Mouse (Mus musculus): ENCODE results near the gene Mettl1. TPM values are rescaled to one million over a fixed set of nuclear protein-coding genes. Genes with fewer than 3 reads are reported as not detected.
A peak's percentile ranks its signal among the peaks of the same experiment; 100 is the strongest.

Gene Mettl1
- polyA plus RNA-seq, 1 experiment from 2014 or later = 28.3 TPM

GRCm38 (mm10) chr10:127076082-127076481 is 34.9 kb downstream of the Mettl1 start:
- Histone ChIP-seq H3K4me1 (ENCODE audit: control insufficient read depth, insufficient read depth, low read length) (peaks cover 13% of the 10 kb centered on the region), H3K9ac (ENCODE audit: low read length) (no peak overlapping the region), H3K4me3 (ENCODE audit: low read length) (no peak overlapping the region), H3K9me3 (replicated peaks; ENCODE audit: control insufficient read depth, low read length) (no peaks in the 10 kb centered on the region), H3K36me3 (ENCODE audit: control insufficient read depth, insufficient read depth) (no peaks in the 10 kb centered on the region), H3K27ac (ENCODE audit: low read length) (no peak overlapping the region), H3K4me2 (ENCODE audit: low read depth, low read length) (peak overlapping the region; percentile 3; the same call in 1 of the 2 replicates), H3K27me3 (ENCODE audit: control insufficient read depth, insufficient read depth, low read length) (peaks cover 56% of the 10 kb centered on the region)
- ATAC-seq (replicated peaks; ENCODE audit: extremely low read depth, insufficient read depth, low FRiP score) = no peak
- 23% methylated on average over 4 of the region's 4 CpGs for WGBS

- Histone ChIP-seq H3K4me3 (ENCODE audit: low read length) (no peak overlapping the region), H3K9ac (ENCODE audit: low read length) (no peak overlapping the region), H3K4me2 (ENCODE audit: low read depth, low read length) (no peak overlapping the region), H3K36me3 (ENCODE audit: control insufficient read depth, insufficient read depth) (no peaks in the 10 kb centered on the region), H3K27ac (ENCODE audit: low read length) (no peak overlapping the region), H3K27me3 (ENCODE audit: control insufficient read depth, insufficient read depth, low read length) (peaks cover 62% of the 10 kb centered on the region), H3K9me3 (replicated peaks; ENCODE audit: control insufficient read depth, low read length) (no peaks in the 10 kb centered on the region), H3K4me1 (ENCODE audit: control insufficient read depth, insufficient read depth, low read length) (peaks cover 12% of the 10 kb centered on the region)
- WGBS = 5% methylated on average over 10 of the region's 10 CpGs
- ATAC-seq (replicated peaks; ENCODE audit: extremely low read depth, insufficient read depth, low FRiP score) = no peak
These were observed 36.3 kb downstream of the Mettl1 start for GRCm38 (mm10) chr10:127077515-127077914.

- no peak overlapping the region for H3K9ac ChIP-seq (ENCODE audit: low read length)
- 6% methylated on average over 12 of the region's 12 CpGs for WGBS
- H3K4me2 ChIP-seq (ENCODE audit: low read depth, low read length) = peak overlapping the region; percentile 66; the same call in 1 of the 2 replicates
- no peak for ATAC-seq (replicated peaks; ENCODE audit: extremely low read depth, insufficient read depth, low FRiP score)
- H3K9me3 ChIP-seq (replicated peaks; ENCODE audit: control insufficient read depth, low read length) = no peaks in the 10 kb centered on the region
- H3K4me3 ChIP-seq (ENCODE audit: low read length) = no peak overlapping the region; the same call in 1 of the 2 replicates
- peaks cover 12% of the 10 kb centered on the region for H3K4me1 ChIP-seq (ENCODE audit: control insufficient read depth, insufficient read depth, low read length)
- peaks cover 67% of the 10 kb centered on the region for H3K27me3 ChIP-seq (ENCODE audit: control insufficient read depth, insufficient read depth, low read length)
- H3K36me3 ChIP-seq (ENCODE audit: control insufficient read depth, insufficient read depth) = no peaks in the 10 kb centered on the region
- H3K27ac ChIP-seq (ENCODE audit: low read length) = no peak overlapping the region
These were observed 36.9 kb downstream of the Mettl1 start for GRCm38 (mm10) chr10:127078001-127078676.

- H3K4me1 ChIP-seq (ENCODE audit: control insufficient read depth, insufficient read depth, low read length) = peaks cover 12% of the 10 kb centered on the region
- peak overlapping the region; percentile 47 for H3K4me3 ChIP-seq (ENCODE audit: low read length)
- H3K27ac ChIP-seq (ENCODE audit: low read length) = no peak overlapping the region
- ATAC-seq (replicated peaks; ENCODE audit: extremely low read depth, insufficient read depth, low FRiP score) = no peak
- 11% methylated on average over 43 of the region's 49 CpGs for WGBS
- peak overlapping the region; percentile 26; the same call in 1 of the 2 replicates for H3K9ac ChIP-seq (ENCODE audit: low read length)
- H3K4me2 ChIP-seq (ENCODE audit: low read depth, low read length) = peak overlapping the region; percentile 66
- peaks cover 75% of the 10 kb centered on the region for H3K27me3 ChIP-seq (ENCODE audit: control insufficient read depth, insufficient read depth, low read length)
- H3K9me3 ChIP-seq (replicated peaks; ENCODE audit: control insufficient read depth, low read length) = no peaks in the 10 kb centered on the region
- H3K36me3 ChIP-seq (ENCODE audit: control insufficient read depth, insufficient read depth) = no peaks in the 10 kb centered on the region
These were observed 37.7 kb downstream of the Mettl1 start for GRCm38 (mm10) chr10:127078677-127079575.

GRCm38 (mm10) chr10:127079665-127080391 is 38.6 kb downstream of the Mettl1 start:
- no peaks in the 10 kb centered on the region for H3K9me3 ChIP-seq (replicated peaks; ENCODE audit: control insufficient read depth, low read length)
- peak overlapping the region; percentile 26; the same call in 1 of the 2 replicates for H3K9ac ChIP-seq (ENCODE audit: low read length)
- 9% methylated on average over 69 of the region's 70 CpGs for WGBS
- peak overlapping the region; percentile 47 for H3K4me3 ChIP-seq (ENCODE audit: low read length)
- peaks cover 82% of the 10 kb centered on the region for H3K27me3 ChIP-seq (ENCODE audit: control insufficient read depth, insufficient read depth, low read length)
- no peaks in the 10 kb centered on the region for H3K36me3 ChIP-seq (ENCODE audit: control insufficient read depth, insufficient read depth)
- H3K4me2 ChIP-seq (ENCODE audit: low read depth, low read length) = peak overlapping the region; percentile 66
- ATAC-seq (replicated peaks; ENCODE audit: extremely low read depth, insufficient read depth, low FRiP score) = no peak
- H3K27ac ChIP-seq (ENCODE audit: low read length) = no peak overlapping the region
- peaks cover 12% of the 10 kb centered on the region for H3K4me1 ChIP-seq (ENCODE audit: control insufficient read depth, insufficient read depth, low read length)

DNA sequence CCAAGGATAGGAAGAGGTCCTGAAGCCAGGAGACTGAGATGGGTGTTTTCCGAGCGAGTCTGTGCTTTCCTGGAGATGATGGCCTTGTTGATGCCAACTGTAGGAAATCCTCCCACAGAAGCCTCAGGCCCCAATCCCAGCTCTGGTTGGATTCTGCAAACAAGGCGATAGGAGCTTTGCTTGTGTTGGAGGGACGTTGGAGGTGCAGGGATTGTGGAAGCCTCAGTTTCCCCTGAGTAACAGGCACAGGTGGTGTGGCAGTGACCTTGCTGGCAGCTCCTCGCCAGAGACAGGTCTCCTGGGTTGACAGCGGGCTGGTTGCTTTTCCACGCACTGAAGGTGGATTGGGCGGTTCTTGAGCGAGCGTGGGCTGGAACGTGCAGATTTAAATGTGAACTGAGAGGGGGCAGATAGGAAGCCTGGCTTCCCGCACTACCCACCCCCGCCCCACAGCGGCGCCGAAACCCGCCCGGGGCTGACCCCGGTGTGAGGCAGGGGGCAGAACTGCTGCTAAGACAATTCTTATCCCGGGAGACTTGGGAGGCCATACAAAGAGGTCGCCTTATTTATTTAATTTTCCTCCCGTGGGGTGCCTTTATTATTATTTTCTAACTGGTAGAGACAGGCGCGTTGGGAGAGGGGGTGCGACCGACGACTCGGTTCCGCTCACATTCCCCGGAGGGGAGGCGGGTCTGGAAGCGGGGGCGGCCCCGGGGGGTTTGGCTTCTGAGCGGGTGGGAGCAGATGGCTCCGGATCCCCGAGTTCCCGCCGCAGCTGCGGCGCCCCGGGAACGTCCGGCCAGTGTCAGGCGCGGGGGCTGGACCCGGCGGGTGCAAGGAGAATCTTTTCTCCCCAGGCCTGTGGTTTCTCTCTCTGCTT is 39.9 kb downstream of the Mettl1 start:
- peak overlapping the region; percentile 25 for H3K4me3 ChIP-seq (ENCODE audit: low read length)
- ATAC-seq (replicated peaks; ENCODE audit: extremely low read depth, insufficient read depth, low FRiP score) = no peak
- peaks cover 74% of the 10 kb centered on the region for H3K27me3 ChIP-seq (ENCODE audit: control insufficient read depth, insufficient read depth, low read length)
- H3K9ac ChIP-seq (ENCODE audit: low read length) = peak overlapping the region; percentile 36; the same call in 1 of the 2 replicates
- WGBS = 8% methylated on average over 48 of the region's 48 CpGs
- H3K9me3 ChIP-seq (replicated peaks; ENCODE audit: control insufficient read depth, low read length) = no peaks in the 10 kb centered on the region
- H3K4me2 ChIP-seq (ENCODE audit: low read depth, low read length) = peak overlapping the region; percentile 59
- H3K27ac ChIP-seq (ENCODE audit: low read length) = no peak overlapping the region
- H3K36me3 ChIP-seq (ENCODE audit: control insufficient read depth, insufficient read depth) = no peaks in the 10 kb centered on the region
- peaks cover 12% of the 10 kb centered on the region for H3K4me1 ChIP-seq (ENCODE audit: control insufficient read depth, insufficient read depth, low read length)

GRCm38 (mm10) chr10:127081996-127082620 is 40.9 kb downstream of the Mettl1 start:
- no peak overlapping the region for H3K4me2 ChIP-seq (ENCODE audit: low read depth, low read length)
- H3K27me3 ChIP-seq (ENCODE audit: control insufficient read depth, insufficient read depth, low read length) = peaks cover 65% of the 10 kb centered on the region
- H3K4me1 ChIP-seq (ENCODE audit: control insufficient read depth, insufficient read depth, low read length) = peaks cover 12% of the 10 kb centered on the region
- no peaks in the 10 kb centered on the region for H3K36me3 ChIP-seq (ENCODE audit: control insufficient read depth, insufficient read depth)
- ATAC-seq (replicated peaks; ENCODE audit: extremely low read depth, insufficient read depth, low FRiP score) = no peak
- H3K4me3 ChIP-seq (ENCODE audit: low read length) = peak overlapping the region; percentile 25; the same call in 1 of the 2 replicates
- no peak overlapping the region for H3K27ac ChIP-seq (ENCODE audit: low read length)
- H3K9me3 ChIP-seq (replicated peaks; ENCODE audit: control insufficient read depth, low read length) = no peaks in the 10 kb centered on the region
- no peak overlapping the region; the same call in 1 of the 2 replicates for H3K9ac ChIP-seq (ENCODE audit: low read length)
- 35% methylated on average over 8 of the region's 8 CpGs for WGBS

Data from heart, embryonic 16.5 days (tissue).